Mouse (Mus musculus) left cerebral cortex, postnatal 10 days (tissue): ENCODE data around the gene Prokr1. TPM values are rescaled to one million over a fixed set of nuclear protein-coding genes. Genes with fewer than 3 reads are reported as not detected.
A peak's percentile ranks its signal among the peaks of the same experiment; 100 is the strongest.

ENCODE experiments used
- DNase-seq, 2 experiments: peaks; one replicate each; pipeline ENCODE4 v3.0.0; 2021 to 2022; ENCODE audit warnings: low spot score in 2 of 2, mixed read lengths in 1 of 2; ENCODE audit errors: extremely low spot score in 1 of 2
- intact Hi-C: fragments of 180-260 bp; cut with DNase I; formaldehyde crosslinking; loops from one replicate; pipeline ENCODE4 v1.15.1; 2025
- total RNA-seq, 2 experiments: library from RNA; stranded (reverse); gene quantifications; 2 replicates each; pipeline ENCODE4 v1.2.3; 2021

The Prokr1 gene
- total RNA-seq, 2 experiments from 2014 or later: 0.39 to 1.2 TPM

DNA sequence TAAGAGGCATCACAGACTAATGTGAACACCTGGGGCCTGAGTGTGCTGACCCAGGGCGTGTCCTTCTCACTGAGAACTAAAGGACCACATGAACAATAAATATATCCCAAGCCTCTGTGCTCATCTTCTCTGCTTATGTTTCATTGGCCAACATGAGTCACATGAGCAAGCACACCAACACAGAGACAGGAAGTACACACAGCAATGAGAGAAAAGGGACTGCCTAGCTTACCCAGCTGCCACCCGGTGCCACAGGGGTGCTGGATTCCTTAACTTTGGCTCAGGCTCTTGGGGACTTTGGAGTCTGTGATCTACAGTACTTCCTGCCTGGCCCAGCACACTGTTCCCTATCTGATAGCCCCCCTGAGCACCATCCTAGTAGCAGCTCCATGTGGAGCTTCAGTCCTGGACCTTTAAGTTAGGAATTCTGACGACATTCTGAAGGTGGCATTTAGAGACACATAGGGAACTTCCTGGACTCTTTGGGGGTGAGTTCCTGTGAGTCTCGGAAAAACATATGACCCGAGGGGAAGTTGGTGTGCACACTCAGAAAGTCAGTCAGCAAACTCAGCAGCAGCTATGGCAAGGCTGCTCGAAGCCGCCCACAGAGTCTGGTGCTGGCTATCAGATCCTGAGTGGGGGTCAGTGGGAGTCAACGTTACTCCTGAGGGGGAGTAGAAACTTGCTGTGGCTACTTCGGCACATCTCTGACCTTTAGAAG lies 55.5 kb downstream of the Prokr1 start:
- intact Hi-C loops: no loop called here

DNA sequence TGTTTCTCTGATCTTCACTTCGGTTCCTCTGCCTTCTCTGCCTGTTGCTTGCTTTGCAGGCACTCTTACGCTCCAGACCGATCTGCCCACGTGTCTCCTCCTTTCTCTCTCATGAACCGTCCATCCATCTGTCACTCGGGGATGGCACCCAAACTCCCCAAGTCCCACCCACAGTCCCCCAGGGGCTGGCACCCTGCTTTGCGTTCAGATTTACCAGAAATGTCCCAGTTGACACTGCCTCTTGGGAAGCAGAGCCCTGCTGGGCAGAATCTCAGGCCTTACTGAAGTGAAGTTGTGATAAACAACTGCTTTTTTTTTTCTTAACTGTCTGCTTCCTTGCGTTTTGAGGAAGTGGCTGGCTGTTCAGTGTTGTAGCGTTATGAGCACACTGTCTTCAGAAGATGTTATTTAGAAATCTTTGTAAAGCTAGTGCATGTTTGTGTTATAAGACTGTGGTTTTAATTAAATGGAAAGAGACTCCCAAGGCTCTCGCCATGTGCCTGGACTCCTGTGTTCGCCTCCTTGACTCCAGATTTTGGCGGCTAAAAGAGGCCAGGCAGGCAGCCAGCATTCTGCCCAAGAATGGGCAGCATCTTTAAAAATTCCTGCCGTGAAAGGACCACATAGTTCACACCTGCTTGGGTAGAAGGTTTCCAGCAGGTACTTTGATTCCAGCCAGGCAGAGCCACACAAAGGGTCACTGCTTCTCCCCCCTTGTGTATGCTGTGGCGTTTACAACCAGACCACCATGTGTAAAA lies 57.4 kb downstream of the Prokr1 start, which contains the start of gene Arhgap25:
Gene Arhgap25 (minus strand): TSS at position 307 of the 758 bp plus-strand sequence.
- DNase-seq: peak in 1 of 2 experiments; percentile 34
- intact Hi-C loops: no loop called here

More for the DNA sequence above, 55.5 kb downstream of the Prokr1 start:
- DNase-seq: no peak

DNA sequence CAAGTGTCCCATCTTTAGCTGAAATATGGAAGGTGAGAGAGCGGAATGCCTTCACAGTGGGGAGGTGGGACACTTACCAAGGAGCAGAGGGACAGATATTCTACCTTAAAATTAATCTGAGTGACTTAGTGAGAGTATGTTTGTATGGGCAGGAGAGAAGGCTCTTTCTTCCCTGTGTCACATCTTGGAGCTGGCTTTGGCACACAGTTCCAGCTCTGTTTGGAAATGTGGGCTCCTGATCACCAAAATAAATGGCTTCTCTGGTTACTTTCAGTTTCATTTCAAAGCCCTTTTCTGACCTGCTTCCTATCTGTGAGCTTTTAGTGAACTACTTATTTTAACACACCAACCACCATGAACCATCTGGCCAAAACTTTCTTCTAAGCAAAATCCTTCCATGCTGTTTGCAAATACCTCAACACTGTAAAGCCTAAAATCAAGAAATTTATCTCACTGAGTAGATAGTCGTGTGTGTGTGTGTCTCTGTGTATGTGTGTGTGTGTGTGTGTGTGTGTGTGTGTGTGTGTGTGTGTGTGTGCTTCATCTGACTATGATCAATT lies 59.0 kb downstream of the Prokr1 start:
- DNase-seq: no peak
- intact Hi-C loops: no loop called here

DNA sequence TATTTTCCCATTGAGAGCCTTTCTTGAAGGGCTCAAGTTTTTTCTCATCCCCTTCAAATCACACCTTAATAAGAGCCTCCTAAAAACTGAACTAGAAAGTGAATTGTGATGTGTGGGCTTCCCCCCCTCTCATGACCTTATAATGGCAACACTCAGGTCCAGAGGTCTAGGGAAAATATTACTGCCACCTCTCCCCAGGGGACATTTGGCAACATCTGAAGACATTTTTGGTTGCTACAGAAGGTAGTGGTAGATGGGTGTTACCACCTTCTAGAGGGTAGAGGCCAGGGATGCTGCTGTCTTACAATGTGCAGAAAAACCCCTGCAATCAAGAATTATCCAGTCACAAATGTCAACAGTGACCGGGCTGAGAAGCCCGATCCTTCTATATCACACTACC lies 60.2 kb downstream of the Prokr1 start:
- intact Hi-C loops: no loop called here
- DNase-seq: no peak

Other genes with a start within 250 kb of the Prokr1 start
- gene Gkn1, start 239.8 kb downstream of the Prokr1 start, total RNA-seq: not detected
- gene Gkn2, start 217.4 kb downstream of the Prokr1 start, total RNA-seq: not detected
- 1 to 10 TPM; 3.0 to 3.6 TPM for gene Gkn3, start 201.8 kb downstream of the Prokr1 start, total RNA-seq
- not detected for gene Bmp10, start 161.7 kb downstream of the Prokr1 start, total RNA-seq
- gene Arhgap25, start 57.5 kb downstream of the Prokr1 start, total RNA-seq: 1 to 10 TPM; 6.1 to 6.4 TPM
- gene Aplf, start 81.5 kb upstream of the Prokr1 start, total RNA-seq: 10 to 100 TPM; 10.8 to 12.8 TPM
- gene Efcc1, start 140.1 kb upstream of the Prokr1 start, total RNA-seq: 1 to 10 TPM; 3.5 to 4.2 TPM
- under 1 TPM; 0.41 to 0.55 TPM for gene Gp9, start 187.3 kb upstream of the Prokr1 start, total RNA-seq
- gene Rab43, start 221.4 kb upstream of the Prokr1 start, total RNA-seq: 10 to 100 TPM; 17.4 to 17.6 TPM
- 1 to 10 TPM; 2.1 to 3.9 TPM for gene Gm45140, start 245.1 kb upstream of the Prokr1 start, total RNA-seq
- 10 to 100 TPM; 29.3 to 31.7 TPM for gene Isy1, start 248.1 kb upstream of the Prokr1 start, total RNA-seq